Comparison of ENCODE assay signal across 8 mouse cellular contexts in genomic region chr12:112723445-112723844, GRCm38 (mm10). TPM values are rescaled to one million over a fixed set of nuclear protein-coding genes. Genes with fewer than 3 reads are reported as not detected.
DNase-seq lines count a peak whose midpoint lies in the region; ATAC-seq lines count a peak whose summit lies in the region.

No protein-coding gene starts in this region.

- H3K4me3 ChIP-seq in kidney, embryonic 16.5 days (ENCODE audit: low read length) = peak overlapping the region; percentile 79
- H3K4me3 ChIP-seq in embryonic facial prominence, embryonic 15.5 days (replicated peaks) = peak overlapping the region; percentile 85
- peak overlapping the region; percentile 71 for H3K4me3 ChIP-seq in intestine, embryonic 14.5 days (ENCODE audit: low read depth, low read length)
- H3K4me3 ChIP-seq in neural tube, embryonic 12.5 days = 0 out of 2 replicates have a peak overlapping the region, but pooled peaks have one; percentile 86

- H3K4me1 ChIP-seq in kidney, embryonic 16.5 days (ENCODE audit: insufficient read depth, low read length) = peaks cover 34% of the 10 kb centered on the region
- H3K4me1 ChIP-seq in embryonic facial prominence, embryonic 15.5 days = peaks cover 38% of the 10 kb centered on the region
- H3K4me1 ChIP-seq in intestine, embryonic 14.5 days (replicated peaks; ENCODE audit: control insufficient read depth, insufficient read depth, low read length) = peaks cover 10% of the 10 kb centered on the region
- peaks cover 30% of the 10 kb centered on the region for H3K4me1 ChIP-seq in neural tube, embryonic 12.5 days

- no peaks in the 10 kb centered on the region for H3K27me3 ChIP-seq in kidney, embryonic 16.5 days (ENCODE audit: insufficient read depth, low read length)
- no peaks in the 10 kb centered on the region for H3K27me3 ChIP-seq in embryonic facial prominence, embryonic 15.5 days
- H3K27me3 ChIP-seq in intestine, embryonic 14.5 days (replicated peaks; ENCODE audit: control insufficient read depth, insufficient read depth, low read length) = 0 out of 2 replicates have a peak, but pooled peaks cover 6% of the 10 kb centered on the region
- peaks cover 32% of the 10 kb centered on the region for H3K27me3 ChIP-seq in neural tube, embryonic 12.5 days (replicated peaks)

- H3K27ac ChIP-seq in kidney, embryonic 16.5 days (ENCODE audit: low read length) = no peak overlapping the region
- 0 out of 2 replicates have a peak overlapping the region, but pooled peaks have one; percentile 84 for H3K27ac ChIP-seq in embryonic facial prominence, embryonic 15.5 days (replicated peaks)
- no peak overlapping the region for H3K27ac ChIP-seq in intestine, embryonic 14.5 days (ENCODE audit: low read depth)
- no peak overlapping the region for H3K27ac ChIP-seq in neural tube, embryonic 12.5 days

- peaks cover 6% of the 10 kb centered on the region; the same call in 1 of the 2 replicates for H3K36me3 ChIP-seq in kidney, embryonic 16.5 days (ENCODE audit: insufficient read depth, low read length)
- 0 out of 2 replicates have a peak, but pooled peaks cover 3% of the 10 kb centered on the region for H3K36me3 ChIP-seq in embryonic facial prominence, embryonic 15.5 days
- H3K36me3 ChIP-seq in intestine, embryonic 14.5 days (ENCODE audit: control insufficient read depth, insufficient read depth, low read length) = peaks cover 9% of the 10 kb centered on the region; the same call in 1 of the 2 replicates
- no peaks in the 10 kb centered on the region for H3K36me3 ChIP-seq in neural tube, embryonic 12.5 days

- H3K9ac ChIP-seq in kidney, embryonic 16.5 days (replicated peaks; ENCODE audit: low read length) = peak overlapping the region; percentile 86
- peak overlapping the region; percentile 78; the same call in 1 of the 2 replicates for H3K9ac ChIP-seq in embryonic facial prominence, embryonic 15.5 days
- H3K9ac ChIP-seq in intestine, embryonic 14.5 days (ENCODE audit: low read length) = no peak overlapping the region
- H3K9ac ChIP-seq in neural tube, embryonic 12.5 days = peak overlapping the region; percentile 87; the same call in 1 of the 2 replicates

- 88% methylated on average over 6 of the region's 6 CpGs for WGBS in kidney, embryonic 16.5 days
- 81% methylated on average over 6 of the region's 6 CpGs for WGBS in embryonic facial prominence, embryonic 15.5 days
- 89% methylated on average over 6 of the region's 6 CpGs for WGBS in intestine, embryonic 14.5 days
- 86% methylated on average over 6 of the region's 6 CpGs for WGBS in neural tube, embryonic 12.5 days

- peak overlapping the region; percentile 87 for H3K4me2 ChIP-seq in kidney, embryonic 16.5 days (replicated peaks; ENCODE audit: low read depth, low read length)
- H3K4me2 ChIP-seq in embryonic facial prominence, embryonic 15.5 days (replicated peaks) = peak overlapping the region; percentile 81
- H3K4me2 ChIP-seq in intestine, embryonic 14.5 days (ENCODE audit: low read length) = peak overlapping the region; percentile 91
- peak overlapping the region; percentile 100 for H3K4me2 ChIP-seq in neural tube, embryonic 12.5 days (replicated peaks)

- DNase-seq in kidney, postnatal 4 days = no peak
- DNase-seq in intestine, embryonic 14.5 days (ENCODE audit: low spot score) = no peak
- DNase-seq in T-cell, adult 2 months (ENCODE audit: low spot score) = no peak
- no peak for DNase-seq in B cell, adult 2 months
- DNase-seq in right cerebral cortex, postnatal 14 days = no peak

- no peaks in the 10 kb centered on the region for H3K9me3 ChIP-seq in kidney, embryonic 16.5 days (ENCODE audit: low read length)
- no peaks in the 10 kb centered on the region for H3K9me3 ChIP-seq in embryonic facial prominence, embryonic 15.5 days (replicated peaks)
- H3K9me3 ChIP-seq in intestine, embryonic 14.5 days (ENCODE audit: control insufficient read depth, low read length) = no peaks in the 10 kb centered on the region
- no peaks in the 10 kb centered on the region for H3K9me3 ChIP-seq in neural tube, embryonic 12.5 days

- ATAC-seq in kidney, embryonic 16.5 days (ENCODE audit: low FRiP score, low TSS enrichment) = no peak
- no peak for ATAC-seq in embryonic facial prominence, embryonic 15.5 days (ENCODE audit: insufficient number of reproducible peaks, low FRiP score, low TSS enrichment, low read depth)
- no peak for ATAC-seq in intestine, embryonic 14.5 days (replicated peaks; ENCODE audit: low FRiP score, low TSS enrichment, low read depth)
- no peak for ATAC-seq in neural tube, embryonic 12.5 days (ENCODE audit: low FRiP score, low read depth)

RNA-seq across cellular contexts. Expression of gene Cep170b, which starts 3.2 kb away (rescaled TPM):
- polyA plus RNA-seq in kidney, embryonic 16.5 days (2015; fragmentation: Nextera tagmentation; extraction: Ambion mirVana) = 15.7 and 17.5 TPM in 2 replicates
- 25.0 and 28.4 TPM in 2 replicates for polyA plus RNA-seq in embryonic facial prominence, embryonic 15.5 days (2015; fragmentation: Nextera tagmentation; extraction: Ambion mirVana)
- polyA plus RNA-seq in intestine, embryonic 14.5 days (2014; fragmentation: Nextera tagmentation; extraction: Ambion mirVana) = 15.9 and 18.3 TPM in 2 replicates
- 22.2 and 23.2 TPM in 2 replicates for polyA plus RNA-seq in neural tube, embryonic 12.5 days (2016; fragmentation: Nextera tagmentation; extraction: Ambion mirVana)

RNA-seq across cellular contexts. Expression of gene Pld4, which starts 37.0 kb away (rescaled TPM):
- 7.3 and 7.4 TPM in 2 replicates for polyA plus RNA-seq in kidney, embryonic 16.5 days (2015; fragmentation: Nextera tagmentation; extraction: Ambion mirVana)
- polyA plus RNA-seq in embryonic facial prominence, embryonic 15.5 days (2015; fragmentation: Nextera tagmentation; extraction: Ambion mirVana) = 13.4 and 15.3 TPM in 2 replicates
- polyA plus RNA-seq in intestine, embryonic 14.5 days (2014; fragmentation: Nextera tagmentation; extraction: Ambion mirVana) = 12.6 and 13.0 TPM in 2 replicates
- polyA plus RNA-seq in neural tube, embryonic 12.5 days (2016; fragmentation: Nextera tagmentation; extraction: Ambion mirVana) = 5.1 and 5.8 TPM in 2 replicates

RNA-seq across cellular contexts. Expression of gene Zbtb42, which starts 44.8 kb away (rescaled TPM):
- 6.4 and 7.0 TPM in 2 replicates for polyA plus RNA-seq in kidney, embryonic 16.5 days (2015; fragmentation: Nextera tagmentation; extraction: Ambion mirVana)
- polyA plus RNA-seq in embryonic facial prominence, embryonic 15.5 days (2015; fragmentation: Nextera tagmentation; extraction: Ambion mirVana) = 4.8 and 5.6 TPM in 2 replicates
- 9.4 and 9.8 TPM in 2 replicates for polyA plus RNA-seq in intestine, embryonic 14.5 days (2014; fragmentation: Nextera tagmentation; extraction: Ambion mirVana)
- polyA plus RNA-seq in neural tube, embryonic 12.5 days (2016; fragmentation: Nextera tagmentation; extraction: Ambion mirVana) = 4.0 and 5.4 TPM in 2 replicates

RNA-seq across cellular contexts. Expression of gene Akt1, which starts 48.8 kb away (rescaled TPM):
- polyA plus RNA-seq in kidney, embryonic 16.5 days (2015; fragmentation: Nextera tagmentation; extraction: Ambion mirVana) = 49.5 TPM in 2 replicates
- 84.9 and 112 TPM in 2 replicates for polyA plus RNA-seq in embryonic facial prominence, embryonic 15.5 days (2015; fragmentation: Nextera tagmentation; extraction: Ambion mirVana)
- 56.2 and 58.8 TPM in 2 replicates for polyA plus RNA-seq in intestine, embryonic 14.5 days (2014; fragmentation: Nextera tagmentation; extraction: Ambion mirVana)
- 184 and 201 TPM in 2 replicates for polyA plus RNA-seq in neural tube, embryonic 12.5 days (2016; fragmentation: Nextera tagmentation; extraction: Ambion mirVana)
